9 mouse cellular contexts compared by ENCODE assay signal in the genomic region with DNA sequence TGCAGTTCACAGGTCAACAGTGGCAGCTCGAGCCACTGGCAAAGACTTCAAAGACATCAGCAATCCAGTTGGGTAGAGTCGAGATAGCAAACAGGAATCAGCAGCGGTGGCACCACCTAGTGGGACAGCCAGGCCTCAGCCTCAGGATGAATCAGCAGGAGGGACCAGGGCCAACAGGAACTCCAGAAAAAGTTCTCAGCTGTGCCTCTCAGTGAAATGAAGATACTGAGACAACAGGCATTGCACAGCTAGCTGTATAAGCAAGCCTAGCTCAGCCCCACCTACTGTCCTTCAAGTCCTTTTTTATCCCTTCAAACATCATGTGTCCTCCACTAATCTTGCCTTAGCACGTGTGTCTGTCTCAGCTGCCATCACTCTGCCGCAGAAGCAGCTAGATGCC. TPM values are rescaled to one million over a fixed set of nuclear protein-coding genes. Genes with fewer than 3 reads are reported as not detected.
A peak's percentile ranks its signal among the peaks of the same experiment; 100 is the strongest.
DNase-seq lines count a peak whose midpoint lies in the region; ATAC-seq and TF ChIP-seq lines count a peak whose summit lies in the region.
"Had no signal": no experiment of that assay in that cellular context is flagged by ENCODE, and none has a peak within 500 bp of the region (broad histone marks: within the 10 kb centered on the region; RNA-seq: fewer than 3 reads in every experiment).

No protein-coding gene starts in this region.

- H3K79me2 ChIP-seq in heart, adult 2 months (replicated peaks; ENCODE audit: control insufficient read depth, insufficient read depth, low read length), result no peaks in the 10 kb centered on the region

- no peaks in the 10 kb centered on the region for H3K4me1 ChIP-seq in heart, adult 2 months (ENCODE audit: control insufficient read depth, insufficient read depth, low read length)
- H3K4me1 ChIP-seq in liver, embryonic 12.5 days, result no peaks in the 10 kb centered on the region
- H3K4me1 ChIP-seq in forebrain, embryonic 12.5 days, result no peaks in the 10 kb centered on the region
- no peaks in the 10 kb centered on the region for H3K4me1 ChIP-seq in midbrain, embryonic 10.5 days

- peak; percentile 50 for TF ChIP-seq CTCF in heart, adult 2 months (IDR thresholded peaks at IDR 0.05)

- intact Hi-C loops in heart, adult 2 months (cut with DNase I), result loop anchor here (10.0 kb wide), 1 partner anchor 93 kb away; no protein-coding TSS in a partner anchor

- WGBS in heart, adult 2 months, result 27% methylated on average over 5 of the region's 5 CpGs
- WGBS in liver, embryonic 12.5 days (ENCODE audit: insufficient replicate concordance), result 49% methylated on average over 5 of the region's 5 CpGs
- 79% methylated on average over 5 of the region's 5 CpGs for WGBS in forebrain, embryonic 12.5 days
- 75% methylated on average over 5 of the region's 5 CpGs for WGBS in midbrain, embryonic 10.5 days

- no peak overlapping the region for H3K4me3 ChIP-seq in heart, adult 2 months
- no peak overlapping the region for H3K4me3 ChIP-seq in liver, embryonic 12.5 days
- H3K4me3 ChIP-seq in forebrain, embryonic 12.5 days (replicated peaks), result no peak overlapping the region
- no peak overlapping the region for H3K4me3 ChIP-seq in midbrain, embryonic 10.5 days

- no peak overlapping the region for H3K4me2 ChIP-seq in liver, embryonic 12.5 days
- H3K4me2 ChIP-seq in forebrain, embryonic 12.5 days, result no peak overlapping the region

- ATAC-seq in liver, embryonic 12.5 days, result peak; percentile 64
- ATAC-seq in forebrain, embryonic 12.5 days (ENCODE audit: low FRiP score), result no peak

- peaks cover 3% of the 10 kb centered on the region; the same call in 1 of the 2 replicates for H3K36me3 ChIP-seq in heart, adult 2 months (ENCODE audit: control insufficient read depth, insufficient read depth, low read length)
- peaks cover 70% of the 10 kb centered on the region for H3K36me3 ChIP-seq in liver, embryonic 12.5 days
- peaks cover 93% of the 10 kb centered on the region for H3K36me3 ChIP-seq in forebrain, embryonic 12.5 days (replicated peaks)
- H3K36me3 ChIP-seq in midbrain, embryonic 10.5 days, result peaks cover 100% of the 10 kb centered on the region

- H3K27me3 ChIP-seq in heart, adult 2 months (ENCODE audit: control insufficient read depth, insufficient read depth, low read length), result no peaks in the 10 kb centered on the region
- H3K27me3 ChIP-seq in liver, embryonic 12.5 days (replicated peaks), result no peaks in the 10 kb centered on the region
- no peaks in the 10 kb centered on the region for H3K27me3 ChIP-seq in forebrain, embryonic 12.5 days
- H3K27me3 ChIP-seq in midbrain, embryonic 10.5 days (ENCODE audit: low read depth, poor library complexity, severe bottlenecking), result no peaks in the 10 kb centered on the region

- peak in 1 of 2 experiments; percentile 24 for DNase-seq in heart, adult 2 months
- DNase-seq in heart, adult 8-10 months (ENCODE audit: low spot score), result no peak
- peak; percentile 33 for DNase-seq in CD4-positive helper T cell, adult 2 months (ENCODE audit: low read depth, low spot score)
- DNase-seq in adrenal gland, postnatal 36 days, result peak; percentile 71 to 73
- no peak for DNase-seq in cerebellum, postnatal 36 days
- no peak for DNase-seq in midbrain, embryonic 10.5 days (ENCODE audit: low spot score)

- TF ChIP-seq EP300 in heart, adult 2 months (IDR thresholded peaks at IDR 0.05; ENCODE audit: insufficient read depth, low read depth, low read length), result no peak

- no peaks in the 10 kb centered on the region for H3K9me3 ChIP-seq in liver, embryonic 12.5 days (replicated peaks)
- no peaks in the 10 kb centered on the region for H3K9me3 ChIP-seq in forebrain, embryonic 12.5 days
- H3K9me3 ChIP-seq in midbrain, embryonic 10.5 days (replicated peaks), result no peaks in the 10 kb centered on the region; the same call in 1 of the 2 replicates

- TF ChIP-seq POLR2A in heart, adult 2 months (IDR thresholded peaks at IDR 0.05; ENCODE audit: insufficient read depth, low read depth, low read length), result no peak

- H3K9ac ChIP-seq in heart, adult 2 months (ENCODE audit: low read depth, low read length), result no peak overlapping the region
- H3K9ac ChIP-seq in liver, embryonic 12.5 days, result no peak overlapping the region
- H3K9ac ChIP-seq in forebrain, embryonic 12.5 days, result no peak overlapping the region

- H3K27ac ChIP-seq in heart, adult 2 months, result no peak overlapping the region
- H3K27ac ChIP-seq in liver, embryonic 12.5 days, result no peak overlapping the region
- no peak overlapping the region for H3K27ac ChIP-seq in forebrain, embryonic 12.5 days
- no peak overlapping the region for H3K27ac ChIP-seq in midbrain, embryonic 10.5 days (replicated peaks)

RNA-seq across cellular contexts. Expression of gene Gm6904, which starts 28.0 kb away (rescaled TPM):
- not detected for total RNA-seq in heart, adult 2 months (2021)
- 0.47 TPM in 1 of 2 replicates, not detected in the other for polyA plus RNA-seq in heart, adult 2 months (2012; rRNA removed)
- 1 to 10 TPM in 1 of 4 experiments, not detected in 3; 1.3 TPM for total RNA-seq in heart, adult 8-10 months (2022)
- 1 to 10 TPM in 1 of 2 experiments, under 1 TPM in 1; 0.70 to 1.1 TPM for total RNA-seq in adrenal gland, postnatal 36 days (2021)
- polyA plus RNA-seq in liver, embryonic 12.5 days (2016; fragmentation: Nextera tagmentation; extraction: Ambion mirVana), result not detected in 2 replicates
- not detected in 2 replicates for polyA plus RNA-seq in forebrain, embryonic 12.5 days (2016; fragmentation: Nextera tagmentation; extraction: Ambion mirVana)
- polyA plus RNA-seq in midbrain, embryonic 10.5 days (2016; fragmentation: Nextera tagmentation; extraction: Ambion mirVana), result not detected in 2 replicates

RNA-seq across cellular contexts. Expression of gene Rcbtb1, which starts 31.0 kb away (rescaled TPM):
- total RNA-seq in heart, adult 2 months (2021), result 10 to 100 TPM; 10.2 to 10.9 TPM
- polyA plus RNA-seq in heart, adult 2 months (2012; rRNA removed), result 5.5 and 12.8 TPM in 2 replicates
- total RNA-seq in heart, adult 8-10 months (2022), result 10 to 100 TPM; 10.2 to 14.6 (median 12.1) TPM
- 10 to 100 TPM; 23.1 to 37.5 TPM for total RNA-seq in adrenal gland, postnatal 36 days (2021)
- 30.4 and 30.8 TPM in 2 replicates for polyA plus RNA-seq in liver, embryonic 12.5 days (2016; fragmentation: Nextera tagmentation; extraction: Ambion mirVana)
- 128 and 130 TPM in 2 replicates for polyA plus RNA-seq in forebrain, embryonic 12.5 days (2016; fragmentation: Nextera tagmentation; extraction: Ambion mirVana)
- 114 and 122 TPM in 2 replicates for polyA plus RNA-seq in midbrain, embryonic 10.5 days (2016; fragmentation: Nextera tagmentation; extraction: Ambion mirVana)

RNA-seq across cellular contexts. Expression of gene Gm5142, which starts 53.5 kb away (rescaled TPM):
- total RNA-seq in heart, adult 2 months (2021), result not detected
- polyA plus RNA-seq in heart, adult 2 months (2012; rRNA removed), result 0.76 TPM in 1 of 2 replicates, not detected in the other
- not detected for total RNA-seq in heart, adult 8-10 months (2022)
- not detected for total RNA-seq in adrenal gland, postnatal 36 days (2021)
- polyA plus RNA-seq in liver, embryonic 12.5 days (2016; fragmentation: Nextera tagmentation; extraction: Ambion mirVana), result not detected in 2 replicates
- not detected in 2 replicates for polyA plus RNA-seq in forebrain, embryonic 12.5 days (2016; fragmentation: Nextera tagmentation; extraction: Ambion mirVana)
- not detected in 2 replicates for polyA plus RNA-seq in midbrain, embryonic 10.5 days (2016; fragmentation: Nextera tagmentation; extraction: Ambion mirVana)
- total RNA-seq: neutrophil, adult 5-6 weeks had no signal

Comparison
In these comparisons a context has a peak if more than half of its experiments do, and no peak if none do; other contexts are left out.
1. DNase-seq: peak in CD4-positive helper T cell, adult 2 months (single experiment) and adrenal gland, postnatal 36 days (2 of 2); none in heart, adult 8-10 months (single experiment), cerebellum, postnatal 36 days (0 of 2) and midbrain, embryonic 10.5 days (single experiment).